Mouse (Mus musculus) midbrain, postnatal 0 days (tissue): ENCODE measurements at regions not wholly inside any gene's neighbourhood (a gene's known extent, or its start where the extent isn't known, plus 50 kb on each side); places are given as distances from the start of the nearest gene placed in this dataset.

Source experiments
- ATAC-seq: fragments of 200-750 bp; cut with Nextera tagmentation; 2 replicates; pipeline ENCODE4 v1.8.0; 2017; ENCODE audit warnings: moderate number of reproducible peaks, mild to moderate bottlenecking, moderate TSS enrichment, moderate library complexity; ENCODE audit not compliant: low FRiP score
- DNase-seq: peaks from one replicate; pipeline ENCODE4 v3.0.0-alpha.2; 2015; ENCODE audit warnings: low spot score
- H3K27ac ChIP-seq: fragments of 300-500 bp; sonication (generic); 2 replicates; pipeline ENCODE4 v1.5.1; 2014; ENCODE audit warnings: low read depth, mild to moderate bottlenecking, low read length, mixed read lengths
- H3K27me3 ChIP-seq: fragments of 300-500 bp; sonication (generic); 2 replicates; pipeline ENCODE4 v1.6.1; 2014; ENCODE audit warnings: low read length, control low read depth, mixed read lengths; ENCODE audit not compliant: insufficient read depth
- H3K36me3 ChIP-seq: fragments of 300-500 bp; sonication (generic); 2 replicates; pipeline ENCODE4 v1.6.1; 2014; ENCODE audit warnings: low read length, control low read depth, mixed read lengths; ENCODE audit not compliant: insufficient read depth
- H3K4me1 ChIP-seq: fragments of 300-500 bp; sonication (generic); 2 replicates; pipeline ENCODE4 v1.6.1; 2014; ENCODE audit warnings: mild to moderate bottlenecking, control low read depth, antibody characterized with exemption, low read length, mixed read lengths; ENCODE audit not compliant: insufficient read depth
- H3K4me2 ChIP-seq: fragments of 300-500 bp; sonication (generic); 2 replicates; pipeline ENCODE4 v1.6.1; 2014; ENCODE audit warnings: low read depth, mild to moderate bottlenecking, low read length, mixed read lengths; ENCODE audit not compliant: poor library complexity, severe bottlenecking
- H3K4me3 ChIP-seq: fragments of 300-500 bp; sonication (generic); 2 replicates; pipeline ENCODE4 v1.5.1; 2014; ENCODE audit warnings: low read depth, mild to moderate bottlenecking, low read length, moderate library complexity
- H3K9ac ChIP-seq: fragments of 300-500 bp; sonication (generic); replicated peaks from 2 replicates; pipeline ENCODE4 v1.6.1; 2014; ENCODE audit warnings: mild to moderate bottlenecking, low read length, moderate library complexity, mixed read lengths; ENCODE audit not compliant: poor library complexity, severe bottlenecking
- H3K9me3 ChIP-seq: fragments of 300-500 bp; sonication (generic); 2 replicates; pipeline ENCODE4 v1.6.1; 2016; ENCODE audit warnings: low read length, control low read depth
- CTCF ChIP-seq: IDR thresholded peaks from 2 replicates; pipeline ENCODE4 v1.5.1; 2016; ENCODE audit warnings: antibody characterized with exemption, mild to moderate bottlenecking
- WGBS: fragments of 180-500 bp; shearing (Covaris S2); extraction: QIAGEN DNeasy Blood & Tissue Kit; methylation state at CpG from one replicate; pipeline ENCODE4 v1.1.7; 2014; 5-methylcytosine and 5-hydroxymethylcytosine counted together

DNA sequence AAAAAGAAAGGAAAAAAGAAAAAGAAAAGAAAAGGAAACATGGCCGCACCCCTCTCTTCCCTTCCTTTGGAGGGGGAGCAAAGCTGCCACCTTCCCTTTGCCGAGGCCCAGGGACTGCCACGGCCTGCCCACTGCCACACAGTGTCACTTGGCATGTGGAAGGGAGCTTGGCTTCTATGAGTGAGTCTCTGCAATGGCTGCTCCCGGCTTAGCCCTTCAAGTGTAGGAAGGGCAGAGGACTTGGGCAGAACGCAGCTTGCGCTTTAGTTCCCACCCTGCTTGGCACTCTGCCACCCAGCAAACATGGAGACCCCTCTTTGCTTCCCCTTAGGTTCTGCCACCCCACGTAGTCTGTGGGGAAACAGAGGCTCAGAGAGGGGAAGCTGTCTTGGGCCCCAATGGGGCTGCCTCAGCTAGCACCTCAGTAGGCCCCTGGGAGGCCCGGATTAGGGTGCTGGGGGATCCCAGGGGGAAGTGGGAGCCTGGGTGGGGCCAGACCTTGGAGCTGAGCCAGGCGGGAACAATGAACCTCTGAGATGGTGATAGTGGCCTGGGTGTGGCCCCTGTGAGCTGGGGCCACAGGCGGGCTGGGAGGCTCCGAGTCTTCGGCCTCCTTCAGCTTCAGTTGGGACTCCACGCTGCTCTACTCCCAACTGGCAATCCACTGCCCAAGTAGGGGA, 57.7 kb upstream of the Tmem189 start:
- Histone ChIP-seq H3K4me1 (no peaks in the 10 kb centered on the region), H3K9ac (no peak overlapping the region), H3K9me3 (no peaks in the 10 kb centered on the region), H3K27ac (no peak overlapping the region), H3K36me3 (no peaks in the 10 kb centered on the region), H3K4me3 (no peak overlapping the region), H3K27me3 (no peaks in the 10 kb centered on the region), H3K4me2 (no peak overlapping the region)
- DNase-seq (no peak), ATAC-seq (no peak)
- WGBS = 57% methylated on average over 13 of the region's 13 CpGs
- TF ChIP-seq CTCF = no peak

DNA sequence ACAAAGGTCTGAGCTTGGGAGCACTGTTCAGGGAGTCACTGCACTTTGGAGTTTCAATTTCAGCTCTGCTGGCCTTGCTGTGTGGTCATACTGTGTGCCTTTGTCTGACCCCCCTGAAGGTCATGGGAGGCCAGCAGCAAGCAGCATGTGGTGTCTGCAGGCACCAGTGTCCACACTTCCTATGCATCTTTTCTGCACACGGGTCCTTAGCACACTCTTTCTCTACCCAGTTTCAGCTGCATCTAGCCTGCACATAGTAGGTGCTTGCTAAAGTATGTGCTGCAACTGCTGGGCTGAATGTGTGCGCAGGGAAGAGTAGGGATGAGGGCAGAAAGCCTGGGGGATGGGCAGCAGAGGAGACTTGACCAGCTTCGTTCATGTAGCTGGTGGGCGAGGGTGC, 56.7 kb upstream of the Tmem189 start:
- no peak overlapping the region for H3K4me2 ChIP-seq
- DNase-seq (no peak), ATAC-seq (no peak)
- no peaks in the 10 kb centered on the region for H3K4me1 ChIP-seq
- no peaks in the 10 kb centered on the region for H3K9me3 ChIP-seq
- H3K27me3 ChIP-seq = no peaks in the 10 kb centered on the region
- no peak overlapping the region for H3K9ac ChIP-seq
- no peak overlapping the region for H3K27ac ChIP-seq
- H3K4me3 ChIP-seq = no peak overlapping the region
- WGBS = 85% methylated on average over 4 of the region's 4 CpGs
- no peaks in the 10 kb centered on the region for H3K36me3 ChIP-seq
- no peak for TF ChIP-seq CTCF

- no peak for TF ChIP-seq CTCF
- Histone ChIP-seq H3K36me3 (no peaks in the 10 kb centered on the region), H3K9me3 (no peaks in the 10 kb centered on the region), H3K27me3 (no peaks in the 10 kb centered on the region), H3K27ac (no peak overlapping the region), H3K4me1 (no peaks in the 10 kb centered on the region), H3K4me3 (no peak overlapping the region), H3K4me2 (no peak overlapping the region), H3K9ac (no peak overlapping the region)
- ATAC-seq (peak; percentile 58), DNase-seq (peak; percentile 36)
- WGBS = 58% methylated on average over 6 of the region's 6 CpGs
Observed at GRCm38 (mm10) chr2:167745409-167745808, 55.8 kb upstream of the Tmem189 start.

- no peaks in the 10 kb centered on the region for H3K27me3 ChIP-seq
- no peaks in the 10 kb centered on the region for H3K4me1 ChIP-seq
- WGBS = 71% methylated on average over 1 of the region's 1 CpGs
- no peaks in the 10 kb centered on the region for H3K36me3 ChIP-seq
- no peak overlapping the region for H3K4me3 ChIP-seq
- H3K27ac ChIP-seq = no peak overlapping the region
- H3K4me2 ChIP-seq = no peak overlapping the region
- H3K9me3 ChIP-seq = no peaks in the 10 kb centered on the region
- DNase-seq (no peak), ATAC-seq (no peak)
- TF ChIP-seq CTCF = no peak
- H3K9ac ChIP-seq = no peak overlapping the region
Observed at GRCm38 (mm10) chr2:167744080-167744479, 54.5 kb upstream of the Tmem189 start.

DNA sequence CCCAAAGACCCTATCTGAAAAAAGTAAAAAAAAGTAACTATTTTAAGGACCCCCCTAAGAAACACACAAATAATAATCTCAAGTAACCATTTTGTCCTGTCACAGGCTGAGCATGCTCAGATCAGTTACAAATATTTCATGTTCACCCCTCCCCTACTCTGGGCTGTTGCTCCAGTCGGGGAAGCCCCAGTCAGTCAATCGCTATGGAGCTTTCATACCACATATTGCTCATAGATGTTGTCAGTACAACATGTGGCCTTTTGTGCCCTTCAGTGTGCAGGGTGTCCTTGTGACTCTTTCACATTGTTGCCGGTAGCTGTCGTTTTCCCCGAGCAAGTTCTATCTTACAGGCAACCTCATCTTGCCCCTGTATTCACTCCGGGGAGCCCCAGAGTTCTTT, 52.9 kb upstream of the Tmem189 start:
- Histone ChIP-seq H3K36me3 (no peaks in the 10 kb centered on the region), H3K27ac (no peak overlapping the region), H3K9ac (no peak overlapping the region), H3K4me1 (no peaks in the 10 kb centered on the region), H3K4me2 (no peak overlapping the region), H3K27me3 (no peaks in the 10 kb centered on the region), H3K4me3 (no peak overlapping the region), H3K9me3 (no peaks in the 10 kb centered on the region)
- TF ChIP-seq CTCF = no peak
- DNase-seq (no peak), ATAC-seq (no peak)
- WGBS = 66% methylated on average over 6 of the region's 6 CpGs

DNA sequence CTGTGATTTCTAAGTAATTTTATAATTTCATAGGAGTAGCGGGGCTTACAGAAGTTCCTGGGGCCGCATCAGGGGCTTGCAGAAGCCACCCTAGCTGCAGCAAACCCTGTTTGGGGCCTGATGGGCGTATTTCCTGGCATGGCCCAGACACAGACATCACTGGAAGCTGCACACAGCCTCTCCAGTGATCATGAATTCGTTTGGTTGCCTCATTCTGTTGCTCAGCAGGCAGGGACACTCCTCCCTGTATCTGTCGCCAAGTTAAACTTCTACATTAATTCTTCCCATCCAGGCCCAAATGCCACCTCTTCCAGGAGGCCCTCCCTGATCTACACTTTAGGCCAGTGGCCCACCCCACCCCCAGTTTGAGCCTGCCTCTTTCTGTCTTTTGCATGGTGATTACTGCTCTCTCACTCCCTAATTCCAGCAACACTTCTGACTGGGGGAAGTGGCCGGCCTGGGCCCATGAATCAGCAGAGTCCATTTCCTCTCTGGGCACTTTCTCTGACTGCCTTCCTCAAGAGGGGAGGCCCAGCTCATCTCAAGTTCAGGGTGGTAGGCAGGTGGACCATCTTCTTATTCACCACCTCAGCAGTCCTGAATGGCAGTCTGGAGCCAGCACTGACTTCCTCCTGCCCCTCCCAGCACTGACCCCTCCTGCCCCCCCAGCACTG, 51.0 kb upstream of the Tmem189 start:
- no peak for DNase-seq
- 0 out of 2 replicates have a peak overlapping the region, but pooled peaks have one; percentile 29 for H3K9ac ChIP-seq
- H3K4me3 ChIP-seq = no peak overlapping the region
- no peak for ATAC-seq
- H3K4me2 ChIP-seq = no peak overlapping the region
- no peaks in the 10 kb centered on the region for H3K9me3 ChIP-seq
- no peak for TF ChIP-seq CTCF
- no peaks in the 10 kb centered on the region for H3K4me1 ChIP-seq
- H3K27ac ChIP-seq = no peak overlapping the region
- H3K36me3 ChIP-seq = no peaks in the 10 kb centered on the region
- H3K27me3 ChIP-seq = no peaks in the 10 kb centered on the region
- 55% methylated on average over 6 of the region's 6 CpGs for WGBS
